Mouse (Mus musculus): Measurements from ENCODE around the gene Gnb1.
"Not testable (repeated sequence)": the region's sequence is repeated elsewhere in the genome, so short reads cannot be mapped to it uniquely, and the experiment has no call there.

Gnb1 gene

GRCm38 (mm10) chr4:155490990-155491504 is at the start of gene Gnb1:
TSS of gene Gnb1 (plus strand) at chr4:155491361.
- peak; percentile 96 to 98 for DNase-seq

GRCm38 (mm10) chr4:155442808-155443207 is 48.4 kb upstream of the Gnb1 start:
- DNase-seq, result no peak

- DNase-seq, result no peak
These were observed 39.6 kb upstream of the Gnb1 start for GRCm38 (mm10) chr4:155451597-155451996.

- DNase-seq, result no peak
These were observed 32.6 kb upstream of the Gnb1 start for GRCm38 (mm10) chr4:155458575-155458974.

- no peak for DNase-seq
These were observed 28.1 kb upstream of the Gnb1 start for GRCm38 (mm10) chr4:155463050-155463449.

- DNase-seq, result no peak
These were observed 27.6 kb upstream of the Gnb1 start for GRCm38 (mm10) chr4:155463611-155464010.

GRCm38 (mm10) chr4:155464061-155464460 is 27.1 kb upstream of the Gnb1 start:
- no peak for DNase-seq

GRCm38 (mm10) chr4:155465607-155466006 is 25.6 kb upstream of the Gnb1 start:
- DNase-seq, result no peak

GRCm38 (mm10) chr4:155466080-155466479 is 25.1 kb upstream of the Gnb1 start:
- DNase-seq, result no peak

- DNase-seq, result no peak
These were observed 23.7 kb upstream of the Gnb1 start for GRCm38 (mm10) chr4:155467237-155468010.

- no peak for DNase-seq
These were observed 22.2 kb upstream of the Gnb1 start, which contains the start of gene Tmem52 for GRCm38 (mm10) chr4:155468952-155469351. TSS of gene Tmem52 (plus strand) at chr4:155469114.

- peak in 1 of 2 experiments; percentile 30 for DNase-seq
These were observed 21.4 kb upstream of the Gnb1 start for GRCm38 (mm10) chr4:155469590-155470262.

- DNase-seq, result no peak
These were observed 20.8 kb upstream of the Gnb1 start for GRCm38 (mm10) chr4:155470263-155470953.

- no peak for DNase-seq
These were observed 20.2 kb upstream of the Gnb1 start for GRCm38 (mm10) chr4:155470997-155471396.

- no peak for DNase-seq
These were observed 19.8 kb upstream of the Gnb1 start for GRCm38 (mm10) chr4:155471406-155471805.

GRCm38 (mm10) chr4:155472716-155473290 is 18.4 kb upstream of the Gnb1 start:
- peak; percentile 76 to 79 for DNase-seq

GRCm38 (mm10) chr4:155473319-155473718 is 17.8 kb upstream of the Gnb1 start:
- DNase-seq, result peak; percentile 80 to 82

GRCm38 (mm10) chr4:155473796-155474195 is 17.4 kb upstream of the Gnb1 start:
- not testable (repeated sequence) for DNase-seq

GRCm38 (mm10) chr4:155481381-155482124 is 9.6 kb upstream of the Gnb1 start:
- peak; percentile 80 to 86 for DNase-seq

GRCm38 (mm10) chr4:155482125-155482480 is 9.1 kb upstream of the Gnb1 start:
- DNase-seq, result no peak

- DNase-seq, result no peak
These were observed 8.2 kb upstream of the Gnb1 start for GRCm38 (mm10) chr4:155482733-155483540.

All from cerebellum, postnatal 36 days (tissue).